ENCODE assay signal across 20 mouse cellular contexts in the genomic region with DNA sequence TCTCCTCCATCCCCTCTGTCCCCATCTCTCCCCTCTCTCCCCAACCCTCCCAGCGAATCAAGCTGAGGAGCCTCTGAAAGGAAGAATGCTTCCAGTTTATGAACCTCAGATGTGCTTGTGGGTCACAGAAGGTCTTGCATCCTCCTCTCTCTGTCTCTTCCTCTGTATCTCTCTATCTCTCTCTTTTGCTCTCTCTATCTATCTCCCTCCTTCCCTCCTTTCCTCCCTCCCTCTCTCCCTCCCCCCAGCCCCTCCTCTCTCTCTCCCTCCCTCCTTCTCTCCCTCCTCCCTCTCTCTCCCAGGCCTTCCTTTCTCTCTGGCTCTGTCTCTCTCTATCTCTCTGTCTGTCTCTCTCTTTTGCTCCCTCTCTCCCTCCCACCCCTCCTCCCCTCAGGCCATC. TPM values are rescaled to one million over a fixed set of nuclear protein-coding genes. Genes with fewer than 3 reads are reported as not detected.
DNase-seq lines count a peak whose midpoint lies in the region; ATAC-seq lines count a peak whose summit lies in the region.
"Had no signal": no experiment of that assay in that cellular context is flagged by ENCODE, and none has a peak within 500 bp of the region (broad histone marks: within the 10 kb centered on the region; RNA-seq: fewer than 3 reads in every experiment).

No protein-coding gene starts in this region.

- peak overlapping the region; percentile 70; the same call in 1 of the 2 replicates for H3K27ac ChIP-seq in hindbrain, embryonic 10.5 days
- H3K27ac ChIP-seq in hindbrain, embryonic 11.5 days (ENCODE audit: low read depth, low read length), result no peak overlapping the region
- H3K27ac ChIP-seq in neural tube, embryonic 13.5 days (replicated peaks), result peak overlapping the region; percentile 82; the same call in 1 of the 2 replicates
- H3K27ac ChIP-seq in neural tube, embryonic 15.5 days (replicated peaks), result no peak overlapping the region
- peak overlapping the region; percentile 92 for H3K27ac ChIP-seq in liver, embryonic 13.5 days
- H3K27ac ChIP-seq: forebrain, embryonic 15.5 days; heart, embryonic 15.5 days; kidney, embryonic 15.5 days; limb, embryonic 13.5 days; lung, embryonic 15.5 days; stomach, postnatal 0 days had no signal

- no peaks in the 10 kb centered on the region for H3K9me3 ChIP-seq in hindbrain, embryonic 10.5 days
- H3K9me3 ChIP-seq in hindbrain, embryonic 11.5 days (ENCODE audit: control insufficient read depth, low read length), result no peaks in the 10 kb centered on the region
- H3K9me3 ChIP-seq in neural tube, embryonic 13.5 days, result no peaks in the 10 kb centered on the region
- no peaks in the 10 kb centered on the region for H3K9me3 ChIP-seq in neural tube, embryonic 15.5 days (replicated peaks)
- no peaks in the 10 kb centered on the region for H3K9me3 ChIP-seq in liver, embryonic 13.5 days (replicated peaks)
- H3K9me3 ChIP-seq: forebrain, embryonic 15.5 days; heart, embryonic 15.5 days; hindbrain, embryonic 15.5 days; kidney, embryonic 15.5 days; limb, embryonic 13.5 days; lung, embryonic 15.5 days had no signal

- ATAC-seq in hindbrain, embryonic 11.5 days (ENCODE audit: low FRiP score), result no peak
- ATAC-seq in neural tube, embryonic 13.5 days (ENCODE audit: low read depth), result no peak
- ATAC-seq in neural tube, embryonic 15.5 days (ENCODE audit: low FRiP score), result no peak
- peak; percentile 70 for ATAC-seq in liver, embryonic 13.5 days (ENCODE audit: low read depth)
- ATAC-seq: forebrain, embryonic 15.5 days; intestine, postnatal 0 days had no signal

- no peaks in the 10 kb centered on the region for H3K36me3 ChIP-seq in hindbrain, embryonic 10.5 days
- no peaks in the 10 kb centered on the region for H3K36me3 ChIP-seq in hindbrain, embryonic 11.5 days (ENCODE audit: control insufficient read depth, insufficient read depth, low read length)
- H3K36me3 ChIP-seq in neural tube, embryonic 13.5 days, result no peaks in the 10 kb centered on the region
- H3K36me3 ChIP-seq in neural tube, embryonic 15.5 days, result no peaks in the 10 kb centered on the region
- H3K36me3 ChIP-seq in liver, embryonic 13.5 days, result no peaks in the 10 kb centered on the region
- H3K36me3 ChIP-seq: forebrain, embryonic 15.5 days; heart, embryonic 15.5 days; hindbrain, embryonic 15.5 days; kidney, embryonic 15.5 days; limb, embryonic 13.5 days; lung, embryonic 15.5 days had no signal

- H3K9ac ChIP-seq in hindbrain, embryonic 11.5 days (ENCODE audit: low read depth, low read length), result no peak overlapping the region
- H3K9ac ChIP-seq in neural tube, embryonic 13.5 days, result no peak overlapping the region
- H3K9ac ChIP-seq in neural tube, embryonic 15.5 days (replicated peaks), result no peak overlapping the region
- peak overlapping the region; percentile 65 for H3K9ac ChIP-seq in liver, embryonic 13.5 days
- H3K9ac ChIP-seq: forebrain, embryonic 15.5 days; heart, embryonic 15.5 days; hindbrain, embryonic 15.5 days; kidney, embryonic 15.5 days; limb, embryonic 13.5 days; lung, embryonic 15.5 days had no signal

- peaks cover 23% of the 10 kb centered on the region for H3K4me1 ChIP-seq in hindbrain, embryonic 10.5 days (replicated peaks)
- 0 out of 2 replicates have a peak, but pooled peaks cover 3% of the 10 kb centered on the region for H3K4me1 ChIP-seq in hindbrain, embryonic 11.5 days (replicated peaks; ENCODE audit: control insufficient read depth, insufficient read depth, low read length)
- H3K4me1 ChIP-seq in neural tube, embryonic 13.5 days (replicated peaks), result peaks cover 15% of the 10 kb centered on the region
- peaks cover 14% of the 10 kb centered on the region for H3K4me1 ChIP-seq in neural tube, embryonic 15.5 days
- peaks cover 56% of the 10 kb centered on the region for H3K4me1 ChIP-seq in liver, embryonic 13.5 days (replicated peaks)
- H3K4me1 ChIP-seq: heart, embryonic 15.5 days; kidney, embryonic 15.5 days; lung, embryonic 15.5 days had no signal

- DNase-seq in hindbrain, embryonic 10.5 days (ENCODE audit: low spot score), result no peak
- DNase-seq in hindbrain, embryonic 11.5 days (ENCODE audit: low spot score), result no peak
- no peak for DNase-seq in liver, embryonic 13.5 days
- no peak for DNase-seq in thymus, adult 18-20 months
- no peak for DNase-seq in kidney, postnatal 36 days
- DNase-seq: adrenal gland, adult 8-10 months; cerebellum, adult 8-10 months; lung, postnatal 4 days; right cerebral cortex, adult 18-20 months had no signal

- no peak overlapping the region for H3K4me3 ChIP-seq in hindbrain, embryonic 10.5 days
- H3K4me3 ChIP-seq in hindbrain, embryonic 11.5 days (ENCODE audit: low read depth, low read length), result no peak overlapping the region
- H3K4me3 ChIP-seq in neural tube, embryonic 13.5 days, result no peak overlapping the region
- no peak overlapping the region for H3K4me3 ChIP-seq in neural tube, embryonic 15.5 days (replicated peaks)
- no peak overlapping the region; the same call in 1 of the 2 replicates for H3K4me3 ChIP-seq in liver, embryonic 13.5 days (replicated peaks)
- H3K4me3 ChIP-seq: forebrain, embryonic 15.5 days; heart, embryonic 15.5 days; hindbrain, embryonic 15.5 days; kidney, embryonic 15.5 days; limb, embryonic 13.5 days; lung, embryonic 15.5 days had no signal

- H3K27me3 ChIP-seq in hindbrain, embryonic 10.5 days (ENCODE audit: insufficient read depth, poor library complexity, severe bottlenecking), result peaks cover 22% of the 10 kb centered on the region; the same call in 1 of the 2 replicates
- H3K27me3 ChIP-seq in hindbrain, embryonic 11.5 days (ENCODE audit: control insufficient read depth, insufficient read depth, low read length), result no peaks in the 10 kb centered on the region
- no peaks in the 10 kb centered on the region for H3K27me3 ChIP-seq in neural tube, embryonic 13.5 days
- no peaks in the 10 kb centered on the region for H3K27me3 ChIP-seq in neural tube, embryonic 15.5 days (replicated peaks)
- 0 out of 2 replicates have a peak, but pooled peaks cover 4% of the 10 kb centered on the region for H3K27me3 ChIP-seq in liver, embryonic 13.5 days
- H3K27me3 ChIP-seq: forebrain, embryonic 15.5 days; hindbrain, embryonic 15.5 days; kidney, embryonic 15.5 days; limb, embryonic 13.5 days; lung, embryonic 15.5 days had no signal

- 33% methylated on average over 1 of the region's 1 CpGs for WGBS in hindbrain, embryonic 10.5 days
- WGBS in hindbrain, embryonic 11.5 days, result 50% methylated on average over 1 of the region's 1 CpGs
- 60% methylated on average over 1 of the region's 1 CpGs for WGBS in neural tube, embryonic 13.5 days
- WGBS in neural tube, embryonic 15.5 days, result 50% methylated on average over 1 of the region's 1 CpGs
- WGBS in liver, embryonic 13.5 days (ENCODE audit: insufficient replicate concordance), result 14% methylated on average over 1 of the region's 1 CpGs

- no peak overlapping the region for H3K4me2 ChIP-seq in hindbrain, embryonic 11.5 days (replicated peaks; ENCODE audit: low read depth, low read length)
- H3K4me2 ChIP-seq in neural tube, embryonic 13.5 days, result no peak overlapping the region
- no peak overlapping the region for H3K4me2 ChIP-seq in neural tube, embryonic 15.5 days
- H3K4me2 ChIP-seq in liver, embryonic 13.5 days, result peak overlapping the region; percentile 52
- H3K4me2 ChIP-seq: forebrain, embryonic 15.5 days; heart, embryonic 15.5 days; kidney, embryonic 15.5 days; limb, embryonic 13.5 days; lung, embryonic 15.5 days had no signal

RNA-seq across cellular contexts. Expression of a gene that starts 46.8 kb away (rescaled TPM):
- 32.6 and 34.0 TPM in 2 replicates for polyA plus RNA-seq in hindbrain, embryonic 10.5 days (2016; fragmentation: Nextera tagmentation; extraction: Ambion mirVana)
- polyA plus RNA-seq in hindbrain, embryonic 11.5 days (2014; fragmentation: Nextera tagmentation; extraction: Ambion mirVana), result 27.6 TPM in 2 replicates
- polyA plus RNA-seq in neural tube, embryonic 13.5 days (2015; fragmentation: Nextera tagmentation; extraction: Ambion mirVana), result 29.9 and 33.0 TPM in 2 replicates
- 18.7 and 19.5 TPM in 2 replicates for polyA plus RNA-seq in neural tube, embryonic 15.5 days (2015; fragmentation: Nextera tagmentation; extraction: Ambion mirVana)
- 131 and 149 TPM in 2 replicates for polyA plus RNA-seq in liver, embryonic 13.5 days (2015; fragmentation: Nextera tagmentation; extraction: Ambion mirVana)

RNA-seq across cellular contexts. Expression of a gene that starts 50.2 kb away (rescaled TPM):
- polyA plus RNA-seq in hindbrain, embryonic 10.5 days (2016; fragmentation: Nextera tagmentation; extraction: Ambion mirVana), result not detected in 2 replicates
- polyA plus RNA-seq in hindbrain, embryonic 11.5 days (2014; fragmentation: Nextera tagmentation; extraction: Ambion mirVana), result not detected in 2 replicates
- polyA plus RNA-seq in neural tube, embryonic 13.5 days (2015; fragmentation: Nextera tagmentation; extraction: Ambion mirVana), result 0.21 TPM in 1 of 2 replicates, not detected in the other
- polyA plus RNA-seq in neural tube, embryonic 15.5 days (2015; fragmentation: Nextera tagmentation; extraction: Ambion mirVana), result 0.26 and 0.28 TPM in 2 replicates
- 0.05 TPM in 1 of 2 replicates, not detected in the other for polyA plus RNA-seq in liver, embryonic 13.5 days (2015; fragmentation: Nextera tagmentation; extraction: Ambion mirVana)
- polyA plus RNA-seq: embryonic facial prominence, embryonic 11.5 days; heart, embryonic 15.5 days; intestine, postnatal 0 days; kidney, embryonic 15.5 days; lung, embryonic 15.5 days; stomach, postnatal 0 days had no signal

Comparison
In these comparisons a context has a peak if more than half of its experiments do, and no peak if none do; other contexts are left out.
1. H3K27ac ChIP-seq: peak in hindbrain, embryonic 10.5 days (single experiment), neural tube, embryonic 13.5 days (single experiment) and liver, embryonic 13.5 days (single experiment); none in hindbrain, embryonic 11.5 days (single experiment) and neural tube, embryonic 15.5 days (single experiment).